Mouse (Mus musculus) bone marrow, adult 2 months (tissue): ENCODE measurements around the gene Lcn4. TPM values are rescaled to one million over a fixed set of nuclear protein-coding genes. Genes with fewer than 3 reads are reported as not detected.
"Not testable (repeated sequence)": the region's sequence is repeated elsewhere in the genome, so short reads cannot be mapped to it uniquely, and the experiment has no call there.

Experiments used
- H3K27ac ChIP-seq: fragments of 200-500 bp; 2 replicates; pipeline ENCODE4 v1.5.1; 2012; ENCODE audit warnings: low read depth, mild to moderate bottlenecking, control low read depth, inconsistent platforms, low read length; ENCODE audit not compliant: control insufficient read depth, poor library complexity, insufficient read depth
- H3K4me1 ChIP-seq: fragments of 200-500 bp; 2 replicates; pipeline ENCODE4 v1.6.1; 2011; ENCODE audit warnings: low read length; ENCODE audit not compliant: control insufficient read depth, insufficient read depth
- H3K4me3 ChIP-seq: fragments of 200-500 bp; replicated peaks from 2 replicates; pipeline ENCODE3; 2011; ENCODE audit warnings: mild to moderate bottlenecking, low read depth, low read length, control low read depth; ENCODE audit not compliant: control insufficient read depth
- CTCF ChIP-seq: fragments of 200-500 bp; IDR thresholded peaks from 2 replicates; pipeline ENCODE4 v1.5.1; 2011; ENCODE audit warnings: low read length, control low read depth; ENCODE audit not compliant: control insufficient read depth, insufficient read depth
- POLR2A ChIP-seq: fragments of 200-500 bp; IDR thresholded peaks from 2 replicates; pipeline ENCODE4 v1.6.1; 2011; ENCODE audit warnings: low read depth, mild to moderate bottlenecking, control low read depth, low read length, borderline replicate concordance; ENCODE audit not compliant: control insufficient read depth
- WGBS: fragments of 180-500 bp; shearing (Covaris S2); methylation state at CpG from one replicate; pipeline ENCODE4 v1.1.7; 2018; 5-methylcytosine and 5-hydroxymethylcytosine counted together
- polyA plus RNA-seq: library from polyadenylated mRNA; stranded (reverse); fragments of >200 nt; gene quantifications from 2 replicates; pipeline ENCODE4 v1.2.4, GENCODE M21; 2011; ENCODE audit warnings: low replicate concordance; ENCODE audit not compliant: missing spikeins, insufficient read depth, insufficient read length

Gene Lcn4
- polyA plus RNA-seq = not detected in 2 replicates

DNA sequence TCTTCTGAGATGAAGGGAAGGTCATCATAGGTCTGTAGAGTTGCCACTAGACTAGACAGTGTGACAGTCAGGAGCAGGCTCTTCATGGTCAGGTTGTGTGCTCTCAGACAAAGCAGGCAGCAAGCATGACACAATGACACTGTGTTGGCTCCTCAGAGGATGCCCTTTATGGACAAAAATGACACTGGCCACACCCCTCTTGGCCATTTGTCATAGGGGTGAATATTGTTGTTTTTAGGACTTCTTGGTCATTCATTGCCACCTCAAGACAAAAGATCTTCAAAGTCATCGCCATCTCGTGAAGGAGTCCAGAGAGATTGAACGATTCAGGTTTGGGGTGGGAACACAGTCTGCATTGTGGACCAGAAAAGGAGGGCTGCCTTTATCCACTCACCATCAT is at the start of gene Lcn4:
TSS of gene Lcn4 (minus strand) at position 101 of the 400 bp plus-strand sequence.
- WGBS = 74% methylated on average over 3 of the region's 3 CpGs

DNA sequence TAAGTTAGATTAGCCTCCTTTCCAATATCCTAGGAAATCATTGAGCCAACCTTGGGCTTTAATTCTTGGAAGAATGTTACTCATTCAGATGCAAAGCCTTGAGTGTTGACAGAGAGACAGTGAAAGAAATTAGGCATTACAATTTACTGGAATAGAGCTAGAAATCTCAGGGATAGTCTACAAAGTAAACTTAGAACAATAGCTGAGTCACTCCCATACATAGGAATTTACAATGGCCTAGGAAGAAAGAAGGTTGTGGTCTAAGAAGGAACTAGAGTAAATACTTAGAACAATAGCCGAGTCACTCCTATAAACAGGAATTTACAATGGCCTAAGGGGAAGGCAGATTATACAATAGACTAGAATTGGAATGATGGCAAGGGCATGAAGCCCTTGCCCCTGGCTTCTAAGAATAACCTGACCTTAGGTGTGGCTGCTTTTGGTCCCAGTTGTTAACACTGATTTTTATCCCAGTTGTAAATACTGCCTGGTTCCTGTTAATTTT is 15.1 kb upstream of the Lcn4 start:
- Histone ChIP-seq H3K27ac (no peak overlapping the region), H3K4me3 (no peak overlapping the region), H3K4me1 (no peaks in the 10 kb centered on the region)
- 81% methylated on average over 1 of the region's 1 CpGs for WGBS
- TF ChIP-seq POLR2A (no peak), CTCF (no peak)

More for the DNA sequence above, at the start of gene Lcn4:
- H3K27ac ChIP-seq = no peak within 1 kb of the TSS
- peaks cover 3% of the 10 kb centered on the region; the same call in 1 of the 2 replicates for H3K4me1 ChIP-seq
- H3K4me3 ChIP-seq = no peak within 1 kb of the TSS
- TF ChIP-seq CTCF (no peak), POLR2A (no peak)

DNA sequence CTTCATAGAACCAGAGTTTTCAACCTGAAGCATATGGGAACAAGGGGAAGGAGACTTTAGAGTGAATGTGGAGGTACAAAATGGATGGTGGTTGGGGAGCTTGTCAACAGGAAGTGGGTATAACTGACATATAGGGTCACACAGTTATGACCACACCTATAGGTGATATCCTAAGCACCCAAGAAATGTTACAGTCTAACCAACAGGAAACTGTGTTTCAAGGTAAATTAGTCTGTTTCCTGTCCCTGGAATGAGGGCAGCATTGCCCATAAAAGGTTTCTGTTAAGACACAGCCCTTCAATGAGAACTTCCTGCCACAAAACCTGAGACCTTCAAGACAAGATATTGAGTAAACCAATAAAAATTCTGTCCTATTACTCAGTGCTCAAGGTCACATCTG is 2.3 kb downstream of the Lcn4 start:
- no peak for TF ChIP-seq POLR2A
- no peak for TF ChIP-seq CTCF
- no peak overlapping the region for H3K27ac ChIP-seq
- no peak overlapping the region for H3K4me3 ChIP-seq
- H3K4me1 ChIP-seq = peaks cover 3% of the 10 kb centered on the region; the same call in 1 of the 2 replicates

GRCm38 (mm10) chr2:26663551-26663950 is 7.5 kb downstream of the Lcn4 start:
- H3K4me3 ChIP-seq, H3K27ac ChIP-seq, H3K4me1 ChIP-seq: not testable (repeated sequence)
- WGBS = 70% methylated on average over 1 of the region's 1 CpGs
- peak; percentile 36; the same call in 1 of the 2 replicates for TF ChIP-seq CTCF

GRCm38 (mm10) chr2:26663112-26663511 is 8.0 kb downstream of the Lcn4 start:
- WGBS = 64% methylated on average over 10 of the region's 10 CpGs
- TF ChIP-seq POLR2A = no peak
- TF ChIP-seq CTCF = no peak

GRCm38 (mm10) chr2:26662509-26662882 is 8.6 kb downstream of the Lcn4 start:
- WGBS = 81% methylated on average over 13 of the region's 13 CpGs

More at GRCm38 (mm10) chr2:26663112-26663511, 8.0 kb downstream of the Lcn4 start:
- Histone ChIP-seq H3K27ac (no peak overlapping the region), H3K4me3 (no peak overlapping the region), H3K4me1 (peaks cover 1% of the 10 kb centered on the region; the same call in 1 of the 2 replicates)

DNA sequence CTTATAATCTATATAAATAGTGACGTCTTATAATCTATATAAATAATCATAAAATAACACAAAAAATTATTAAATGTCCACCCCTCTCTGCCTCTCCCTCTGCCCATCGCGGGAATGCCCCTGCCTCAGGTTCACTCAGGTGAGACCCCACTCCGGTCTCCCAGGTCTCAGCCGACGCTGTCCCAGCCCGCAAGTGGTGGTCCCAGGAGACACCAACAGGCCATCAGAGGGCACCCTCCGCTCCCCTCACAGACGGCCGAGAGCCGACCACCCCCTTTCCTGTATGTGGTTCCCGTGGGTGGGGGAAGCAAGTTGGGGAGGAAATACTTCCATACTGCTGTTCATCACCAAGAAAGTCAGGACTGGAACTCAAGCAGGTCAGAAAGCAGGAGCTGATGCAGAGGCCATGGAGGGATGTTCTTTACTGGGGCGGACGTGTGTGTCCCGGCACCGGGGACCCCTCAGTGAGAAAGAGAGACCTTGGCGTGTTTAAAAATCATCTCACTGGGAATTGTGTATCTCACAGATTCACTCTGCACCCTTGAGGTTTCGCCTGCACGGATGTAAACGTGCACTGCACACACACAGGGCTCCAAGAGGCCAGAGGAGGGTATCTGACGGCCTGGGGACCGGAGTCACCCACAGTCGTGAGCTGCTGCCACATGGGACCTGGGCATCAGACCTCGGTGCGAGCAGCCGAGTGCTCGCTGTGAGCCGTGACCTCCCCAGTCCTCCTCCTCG is 9.1 kb downstream of the Lcn4 start:
- Histone ChIP-seq H3K27ac (no peak overlapping the region), H3K4me1 (no peaks in the 10 kb centered on the region; the same call in 1 of the 2 replicates), H3K4me3 (no peak overlapping the region)
- WGBS = 49% methylated on average over 29 of the region's 29 CpGs
- no peak for TF ChIP-seq CTCF
- TF ChIP-seq POLR2A = no peak

More at GRCm38 (mm10) chr2:26662509-26662882, 8.6 kb downstream of the Lcn4 start:
- Histone ChIP-seq H3K4me1 (no peaks in the 10 kb centered on the region; the same call in 1 of the 2 replicates), H3K4me3 (no peak overlapping the region), H3K27ac (no peak overlapping the region)
- no peak for TF ChIP-seq POLR2A
- no peak for TF ChIP-seq CTCF

- TF ChIP-seq CTCF (no peak), POLR2A (no peak)
- Histone ChIP-seq H3K4me3 (no peak overlapping the region), H3K4me1 (no peaks in the 10 kb centered on the region), H3K27ac (no peak overlapping the region)
- under 1% methylated on average over 20 of the region's 20 CpGs for WGBS
Observed at GRCm38 (mm10) chr2:26661143-26661752, 9.8 kb downstream of the Lcn4 start.

GRCm38 (mm10) chr2:26657426-26657825 is 13.7 kb downstream of the Lcn4 start:
- no peak overlapping the region for H3K27ac ChIP-seq
- H3K4me3 ChIP-seq = no peak overlapping the region
- no peaks in the 10 kb centered on the region for H3K4me1 ChIP-seq
- no peak for TF ChIP-seq POLR2A
- TF ChIP-seq CTCF = no peak
- WGBS = 47% methylated on average over 2 of the region's 2 CpGs
